Mouse (Mus musculus): ENCODE measurements around the gene Afdn.

Gene Afdn

DNA sequence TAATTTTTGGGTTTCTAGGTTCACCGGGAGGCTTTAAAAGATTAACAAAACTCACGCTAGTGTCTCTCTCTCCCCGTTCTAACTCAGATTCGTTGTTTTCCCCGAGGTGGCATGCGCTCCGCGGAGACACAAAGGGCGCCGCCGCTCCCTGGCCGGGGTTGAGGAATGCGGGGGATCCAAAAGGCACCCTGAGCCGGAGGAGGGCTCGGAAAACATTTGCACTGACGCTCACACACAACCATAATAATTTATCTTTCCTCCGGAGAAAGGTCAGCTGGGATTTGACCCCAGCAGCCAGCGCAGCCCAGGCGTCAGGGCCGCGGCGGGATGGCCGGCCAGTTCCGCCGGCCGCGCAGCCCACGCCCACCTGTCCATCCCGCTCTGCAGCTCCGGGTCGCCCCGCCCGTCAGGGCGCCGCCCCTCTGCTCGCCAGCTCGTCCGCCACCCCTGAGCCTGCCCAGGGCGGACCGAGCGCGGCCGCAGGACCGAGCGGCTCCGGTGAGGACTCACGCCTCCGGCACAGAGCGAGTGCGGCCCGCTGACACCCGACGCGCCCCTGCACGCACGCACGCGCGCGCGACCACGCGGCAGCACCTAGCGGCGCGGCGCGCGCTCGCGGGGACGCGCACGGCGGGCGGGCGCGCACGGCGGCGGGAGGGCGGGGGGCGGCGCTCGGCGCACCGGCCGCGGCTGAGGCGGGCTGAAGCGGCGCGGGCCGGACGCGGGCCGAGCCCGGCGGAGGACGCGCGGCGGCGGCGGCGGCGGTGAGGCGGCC is at the start of gene Afdn:
Gene Afdn, plus strand, starts transcription at position 687 of the 775 bp plus-strand sequence.
- in situ Hi-C loops (cut with MboI; ENCODE audit: low pct_unique_long_range_greater_than_20kb in 1 of 2, low sequenced_read_pairs in 2 of 2, unreplicated experiment in 1 of 2), result loop anchor here in 1 of 2 experiments (5.0 kb wide), 1 partner anchor 78 kb away; no protein-coding TSS in a partner anchor

DNA sequence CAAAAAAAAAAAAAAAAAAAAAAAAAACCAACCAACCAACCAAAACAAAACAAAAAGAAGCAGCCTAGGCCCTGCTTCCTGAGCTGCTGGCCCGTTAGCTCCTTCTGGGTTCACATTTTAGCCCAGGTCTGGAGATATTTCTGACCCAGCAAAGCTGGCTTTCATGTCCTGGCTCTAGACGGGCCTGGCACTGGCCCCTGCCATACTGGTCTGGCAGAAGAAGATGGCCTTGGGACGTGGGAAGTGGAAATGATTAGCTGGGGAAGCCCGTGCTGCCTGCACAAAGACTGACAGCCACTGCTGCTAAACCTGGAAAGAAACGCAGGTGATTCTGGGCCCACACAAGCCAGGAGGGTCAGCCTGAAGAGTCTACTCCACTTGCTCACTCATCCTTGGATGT is 49.2 kb upstream of the Afdn start:
- in situ Hi-C loops (cut with MboI; ENCODE audit: low pct_unique_long_range_greater_than_20kb in 1 of 2, low sequenced_read_pairs in 2 of 2, unreplicated experiment in 1 of 2), result no loop called here

DNA sequence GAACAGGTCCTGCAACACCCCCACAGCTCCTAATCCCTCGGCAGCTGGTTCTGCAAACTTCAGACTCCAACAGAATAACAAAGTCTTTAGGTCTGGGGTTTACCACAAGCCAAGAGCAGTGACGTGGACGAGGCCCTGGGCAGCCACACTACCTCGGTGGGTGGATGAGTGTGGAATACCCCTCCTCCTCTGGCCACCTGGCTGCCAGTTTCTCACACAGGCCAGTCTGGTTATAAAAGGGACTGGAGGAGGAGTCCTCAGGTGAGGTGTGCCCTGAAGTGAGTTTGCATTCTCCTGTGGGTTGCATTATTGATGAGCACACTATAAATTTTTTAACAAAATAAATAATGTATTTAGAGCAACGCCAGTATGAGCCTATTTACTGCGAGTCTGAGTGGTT is 48.2 kb upstream of the Afdn start:
- in situ Hi-C loops (cut with MboI; ENCODE audit: low pct_unique_long_range_greater_than_20kb in 1 of 2, low sequenced_read_pairs in 2 of 2, unreplicated experiment in 1 of 2), result no loop called here

DNA sequence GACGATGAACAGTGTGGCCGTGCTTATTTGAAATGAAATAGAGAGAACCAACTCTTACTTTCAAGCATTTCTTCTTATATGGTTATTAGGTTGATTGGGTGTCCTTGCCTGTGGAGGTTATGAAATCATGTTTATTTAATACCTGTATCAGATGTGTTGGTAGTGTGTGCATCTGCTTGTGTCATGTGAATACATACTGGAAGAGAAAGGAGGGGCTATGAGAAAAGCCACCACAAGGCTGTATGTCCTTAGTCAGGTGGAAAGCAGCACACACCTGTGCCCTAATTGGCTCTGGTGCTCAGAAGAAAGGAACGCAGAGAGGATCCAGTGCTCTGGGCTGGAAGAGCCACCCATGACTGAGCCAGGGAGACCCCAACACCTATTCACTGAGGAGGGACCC is 47.8 kb upstream of the Afdn start:
- in situ Hi-C loops (cut with MboI; ENCODE audit: low pct_unique_long_range_greater_than_20kb in 1 of 2, low sequenced_read_pairs in 2 of 2, unreplicated experiment in 1 of 2), result no loop called here

DNA sequence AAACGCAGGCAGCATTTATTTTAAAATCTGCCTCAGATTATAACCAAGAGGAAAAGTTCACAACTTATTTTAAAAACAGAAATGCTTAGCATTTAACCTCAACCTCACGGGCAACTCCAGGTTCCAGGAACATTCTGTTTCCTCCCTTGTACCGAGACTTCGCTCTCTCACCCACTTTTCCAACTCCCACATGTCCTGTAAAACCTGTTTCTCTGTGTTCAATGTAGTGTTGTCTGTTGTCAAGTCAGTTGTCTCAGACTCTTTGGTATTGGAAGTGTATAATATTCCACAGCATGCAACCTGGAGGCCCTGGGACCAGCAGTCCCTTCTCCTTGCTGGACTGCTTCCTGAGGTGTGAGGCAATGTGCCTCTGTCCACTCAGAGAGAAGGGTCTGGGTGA is 46.2 kb upstream of the Afdn start:
- in situ Hi-C loops (cut with MboI; ENCODE audit: low pct_unique_long_range_greater_than_20kb in 1 of 2, low sequenced_read_pairs in 2 of 2, unreplicated experiment in 1 of 2), result no loop called here

DNA sequence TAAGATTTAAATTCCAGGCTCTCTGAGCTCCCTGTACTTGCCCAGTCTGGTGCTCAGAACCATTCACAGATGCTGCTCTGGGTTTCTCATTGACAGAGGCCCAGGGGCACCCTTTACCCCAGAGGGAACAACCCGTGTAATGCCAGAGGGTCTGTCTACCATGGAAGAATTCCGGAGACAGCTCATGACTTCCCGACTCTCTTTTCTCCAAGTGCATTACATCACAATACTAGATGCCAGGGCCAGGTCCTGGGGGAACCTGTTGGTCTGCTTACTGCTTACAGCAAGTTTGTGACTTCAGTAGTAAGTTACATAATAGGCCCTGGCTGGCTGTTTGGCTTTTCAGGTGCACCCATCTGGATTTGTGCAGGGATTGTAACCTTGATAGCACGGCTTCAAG is 45.7 kb upstream of the Afdn start:
- in situ Hi-C loops (cut with MboI; ENCODE audit: low pct_unique_long_range_greater_than_20kb in 1 of 2, low sequenced_read_pairs in 2 of 2, unreplicated experiment in 1 of 2), result no loop called here

DNA sequence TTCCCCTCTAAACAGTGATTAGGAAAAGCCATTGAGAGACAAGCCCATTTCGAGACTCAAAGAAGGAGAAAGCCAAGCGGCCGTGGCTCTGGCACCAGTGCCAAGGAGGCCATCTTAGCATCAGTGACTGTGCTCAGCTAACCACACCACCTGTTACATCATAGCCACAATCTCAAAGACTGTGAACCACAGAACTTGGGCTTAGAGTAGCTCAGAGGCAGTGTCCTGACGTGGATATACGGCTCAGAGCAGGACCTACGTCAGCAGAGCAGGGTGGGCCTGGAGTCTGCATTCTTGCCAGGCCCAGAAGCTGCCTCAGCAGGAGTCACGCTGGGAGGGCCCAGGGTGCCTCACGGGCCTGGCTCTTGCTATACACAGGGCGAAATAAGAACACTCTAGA is 44.8 kb upstream of the Afdn start:
- in situ Hi-C loops (cut with MboI; ENCODE audit: low pct_unique_long_range_greater_than_20kb in 1 of 2, low sequenced_read_pairs in 2 of 2, unreplicated experiment in 1 of 2), result no loop called here

DNA sequence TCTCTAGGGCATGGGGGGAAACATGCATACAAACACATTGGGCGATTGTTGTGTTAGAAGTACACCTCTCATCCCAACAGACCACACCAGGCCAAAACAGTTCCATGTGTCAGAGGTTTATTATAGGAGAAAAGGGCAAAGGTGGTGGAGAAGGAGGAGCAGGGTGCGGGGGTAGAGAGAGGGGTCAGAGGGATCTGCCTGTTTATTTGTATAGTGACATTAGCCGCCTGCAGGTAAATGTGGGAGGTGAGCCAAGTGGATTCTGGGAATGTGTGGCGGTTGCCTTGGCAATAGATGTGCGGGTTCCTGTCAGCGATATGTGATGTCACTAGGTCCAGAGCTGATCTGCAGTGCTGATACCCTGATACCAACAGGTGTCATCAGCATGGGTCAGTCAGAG is 44.0 kb upstream of the Afdn start:
- in situ Hi-C loops (cut with MboI; ENCODE audit: low pct_unique_long_range_greater_than_20kb in 1 of 2, low sequenced_read_pairs in 2 of 2, unreplicated experiment in 1 of 2), result no loop called here

DNA sequence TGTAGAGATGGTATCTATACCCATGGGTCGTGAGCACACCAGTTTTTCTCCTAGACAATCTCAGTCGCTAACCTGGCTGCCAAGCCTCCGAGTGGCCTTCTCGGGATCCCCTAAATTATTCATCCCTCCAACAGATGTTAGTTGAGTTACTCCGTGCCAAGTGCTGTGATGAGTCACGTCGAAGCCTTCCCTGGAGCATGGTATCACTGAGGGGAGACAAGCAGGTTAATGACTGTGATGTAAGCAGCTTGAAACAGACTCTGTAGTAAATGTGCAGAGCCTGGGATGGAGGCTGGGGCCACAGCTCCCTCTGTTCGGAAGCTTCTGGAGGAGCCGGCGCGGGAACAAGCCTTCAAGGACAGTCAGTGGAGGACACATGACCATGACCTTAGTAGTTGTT is 42.9 kb upstream of the Afdn start:
- in situ Hi-C loops (cut with MboI; ENCODE audit: low pct_unique_long_range_greater_than_20kb in 1 of 2, low sequenced_read_pairs in 2 of 2, unreplicated experiment in 1 of 2), result no loop called here

DNA sequence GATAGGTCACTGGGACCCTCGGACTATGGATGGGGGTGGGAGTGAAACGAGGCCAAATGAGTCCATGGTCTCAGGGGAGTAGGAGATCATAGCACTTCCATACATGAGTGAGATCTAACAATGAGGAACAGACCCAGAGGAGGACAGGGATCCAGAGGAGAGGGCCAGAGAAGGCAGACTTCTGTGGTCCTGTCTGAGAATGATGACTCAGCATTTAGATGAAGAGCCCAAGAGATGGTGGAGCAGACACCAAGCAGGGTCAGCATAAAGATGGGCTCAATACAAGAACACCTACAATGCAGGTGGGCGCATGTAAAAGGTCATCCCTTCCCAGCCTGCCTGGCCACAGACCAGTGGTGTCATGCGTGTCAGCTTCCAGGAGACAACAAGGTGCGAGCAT is 40.2 kb upstream of the Afdn start:
- in situ Hi-C loops (cut with MboI; ENCODE audit: low pct_unique_long_range_greater_than_20kb in 1 of 2, low sequenced_read_pairs in 2 of 2, unreplicated experiment in 1 of 2), result no loop called here

DNA sequence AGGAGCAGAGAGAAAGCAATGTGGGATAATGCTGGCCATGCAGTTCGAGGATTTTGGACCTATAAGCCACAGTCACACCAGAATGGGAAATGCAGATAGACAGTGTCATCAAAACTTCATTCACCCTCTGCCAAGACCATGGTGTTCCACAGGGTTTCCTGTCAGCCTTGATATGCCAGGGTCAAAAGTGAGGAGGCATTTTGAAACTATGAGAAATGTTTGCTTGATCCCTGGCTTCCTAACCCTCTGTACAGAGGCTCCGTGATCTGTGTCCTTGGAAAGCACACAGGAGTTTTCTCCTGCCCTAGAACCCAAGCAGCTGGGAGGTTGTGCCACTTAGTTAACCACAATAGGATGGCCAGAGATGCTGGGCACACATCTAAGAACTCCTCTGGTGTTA is 39.0 kb upstream of the Afdn start:
- in situ Hi-C loops (cut with MboI; ENCODE audit: low pct_unique_long_range_greater_than_20kb in 1 of 2, low sequenced_read_pairs in 2 of 2, unreplicated experiment in 1 of 2), result no loop called here

DNA sequence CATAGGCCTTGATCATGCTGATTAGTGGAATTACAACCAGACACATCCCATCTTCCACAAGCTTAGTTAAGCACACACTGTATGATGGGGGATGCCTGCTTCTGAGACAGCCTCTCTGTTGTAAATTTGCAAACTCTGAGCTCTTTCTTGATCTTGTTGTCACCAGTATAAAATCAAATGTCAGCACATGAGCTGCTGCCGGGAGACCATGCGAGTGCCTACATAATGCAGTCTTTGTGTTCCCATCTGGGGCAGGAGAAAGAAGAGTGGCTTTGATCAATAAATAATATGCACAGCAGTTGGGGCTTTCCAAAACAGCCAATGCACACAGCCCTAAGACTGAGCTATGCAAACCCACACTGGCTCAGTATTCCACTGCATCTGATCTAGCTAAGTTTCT is 37.9 kb upstream of the Afdn start:
- in situ Hi-C loops (cut with MboI; ENCODE audit: low pct_unique_long_range_greater_than_20kb in 1 of 2, low sequenced_read_pairs in 2 of 2, unreplicated experiment in 1 of 2), result no loop called here

DNA sequence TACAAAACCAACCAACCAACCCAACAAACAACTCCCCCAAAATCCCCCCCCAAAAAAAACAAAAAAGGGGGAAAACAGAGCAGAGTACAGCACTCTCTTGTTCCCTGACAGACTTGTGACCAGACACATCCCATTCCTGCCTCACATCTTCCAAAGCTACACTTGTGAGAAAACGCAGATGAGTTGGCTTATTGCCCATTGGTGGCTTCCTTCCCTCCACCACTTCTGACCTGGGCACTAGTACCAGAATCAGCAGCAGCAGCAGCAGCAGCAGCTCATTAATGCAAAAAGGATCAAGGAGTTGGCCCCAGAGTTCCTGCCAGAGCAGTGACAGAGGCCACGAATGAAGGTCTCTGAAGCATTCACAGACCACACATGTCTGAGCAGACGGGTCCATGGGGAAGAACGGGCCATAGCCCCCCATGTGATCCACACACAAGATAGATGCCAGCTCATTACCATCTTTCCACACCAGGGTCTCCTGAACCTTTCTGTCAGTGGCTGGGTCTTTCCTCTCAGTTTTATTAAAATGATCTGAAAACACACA is 35.3 kb upstream of the Afdn start:
- in situ Hi-C loops (cut with MboI; ENCODE audit: low pct_unique_long_range_greater_than_20kb in 1 of 2, low sequenced_read_pairs in 2 of 2, unreplicated experiment in 1 of 2), result no loop called here

DNA sequence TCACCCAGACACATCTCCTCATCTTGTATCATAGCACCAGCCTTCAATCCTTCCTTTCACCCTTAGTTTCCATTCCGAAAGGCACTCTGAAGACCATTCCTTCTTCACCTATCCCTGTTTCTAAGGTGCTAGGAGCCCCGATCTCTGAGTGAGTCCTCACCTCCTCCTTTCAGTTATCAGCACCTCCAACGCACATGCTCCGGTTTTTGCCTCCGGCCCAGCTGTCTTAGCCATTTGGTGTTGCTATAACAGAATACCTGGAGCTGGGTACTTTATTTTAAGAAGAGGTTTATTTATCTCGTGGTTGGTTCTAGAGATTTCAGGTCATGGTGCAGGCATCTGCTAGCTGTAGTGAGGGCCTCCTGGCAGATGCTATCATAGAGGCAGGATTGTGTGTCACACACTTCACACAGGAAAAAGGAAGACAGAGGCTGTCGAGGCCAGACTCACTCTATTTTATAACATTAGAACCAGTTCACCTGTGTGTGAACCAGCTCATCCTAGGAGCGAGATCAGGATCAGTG is 33.4 kb upstream of the Afdn start:
- in situ Hi-C loops (cut with MboI; ENCODE audit: low pct_unique_long_range_greater_than_20kb in 1 of 2, low sequenced_read_pairs in 2 of 2, unreplicated experiment in 1 of 2), result no loop called here

DNA sequence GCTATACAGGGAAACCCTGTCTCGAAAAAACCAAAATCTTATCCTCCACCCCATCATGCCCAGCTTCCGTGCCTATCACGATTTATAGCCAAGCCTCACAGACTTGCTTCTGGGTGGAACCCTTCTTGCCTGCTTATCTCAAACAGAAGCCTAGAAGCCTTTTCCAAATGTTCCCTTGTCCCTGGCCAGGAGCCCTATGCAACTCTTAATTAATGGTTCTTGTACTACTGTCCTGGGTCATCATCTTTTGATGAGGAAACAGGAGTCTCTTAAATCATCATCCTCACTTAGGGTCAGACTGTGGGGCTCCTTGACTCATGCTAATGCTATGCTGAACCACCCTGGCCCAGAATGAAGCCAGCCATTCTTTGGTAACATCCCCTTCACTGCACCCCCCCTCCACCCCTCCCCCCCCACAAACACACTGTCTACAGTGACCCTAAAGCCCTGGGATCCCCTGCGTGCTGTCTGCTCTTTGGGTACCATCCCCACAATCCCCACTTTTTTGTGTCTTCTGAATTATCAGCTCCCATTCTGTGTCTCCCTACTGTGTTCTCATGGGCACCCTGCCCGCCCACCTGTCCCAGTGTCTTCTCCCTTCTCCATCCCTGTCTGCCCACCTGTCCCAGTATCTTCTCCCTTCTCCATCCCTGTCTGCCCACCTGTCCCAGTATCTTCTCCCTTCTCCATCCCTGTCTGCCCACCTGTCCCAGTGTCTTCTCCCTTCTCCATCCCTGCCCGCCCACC is 29.2 kb upstream of the Afdn start:
- in situ Hi-C loops (cut with MboI; ENCODE audit: low pct_unique_long_range_greater_than_20kb in 1 of 2, low sequenced_read_pairs in 2 of 2, unreplicated experiment in 1 of 2), result no loop called here

DNA sequence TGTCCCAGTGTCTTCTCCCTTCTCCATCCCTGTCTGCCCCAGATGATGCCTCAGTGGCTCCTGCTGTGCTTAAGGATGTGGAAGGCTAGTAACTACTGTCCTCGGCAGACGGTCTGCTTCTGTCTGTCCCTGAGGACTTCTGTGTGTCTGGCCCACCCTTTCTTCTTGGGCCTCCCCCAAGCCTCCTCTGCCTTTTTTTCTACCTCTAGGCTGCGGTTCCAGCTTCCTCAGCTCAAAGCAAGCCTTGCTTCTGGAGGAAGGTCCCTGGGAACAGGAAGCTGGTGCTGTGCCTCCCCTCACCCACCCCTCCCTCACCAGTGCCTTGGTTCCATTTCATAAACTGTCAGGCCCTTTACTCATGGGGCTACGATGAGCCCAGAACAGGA is 28.6 kb upstream of the Afdn start:
- in situ Hi-C loops (cut with MboI; ENCODE audit: low pct_unique_long_range_greater_than_20kb in 1 of 2, low sequenced_read_pairs in 2 of 2, unreplicated experiment in 1 of 2), result no loop called here

DNA sequence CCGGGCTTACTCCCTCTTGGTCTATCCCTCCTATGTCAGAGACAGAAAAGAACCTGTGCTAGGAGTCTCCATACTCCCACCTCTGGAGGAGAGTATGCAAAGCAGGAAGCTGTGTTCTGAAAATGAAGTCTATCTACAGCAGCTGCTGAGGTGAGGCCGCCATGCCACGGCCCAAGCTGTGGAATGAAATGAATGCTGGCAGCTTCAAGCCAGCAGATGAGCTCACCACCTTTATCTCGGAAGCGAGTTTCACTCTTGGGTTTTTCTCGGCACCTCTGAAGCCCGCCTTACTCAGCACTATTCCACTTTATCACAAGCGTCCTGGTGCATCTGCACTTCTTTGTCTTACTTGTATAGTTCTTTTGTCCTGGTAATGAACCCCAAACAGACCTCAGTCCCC is 27.7 kb upstream of the Afdn start:
- in situ Hi-C loops (cut with MboI; ENCODE audit: low pct_unique_long_range_greater_than_20kb in 1 of 2, low sequenced_read_pairs in 2 of 2, unreplicated experiment in 1 of 2), result no loop called here

DNA sequence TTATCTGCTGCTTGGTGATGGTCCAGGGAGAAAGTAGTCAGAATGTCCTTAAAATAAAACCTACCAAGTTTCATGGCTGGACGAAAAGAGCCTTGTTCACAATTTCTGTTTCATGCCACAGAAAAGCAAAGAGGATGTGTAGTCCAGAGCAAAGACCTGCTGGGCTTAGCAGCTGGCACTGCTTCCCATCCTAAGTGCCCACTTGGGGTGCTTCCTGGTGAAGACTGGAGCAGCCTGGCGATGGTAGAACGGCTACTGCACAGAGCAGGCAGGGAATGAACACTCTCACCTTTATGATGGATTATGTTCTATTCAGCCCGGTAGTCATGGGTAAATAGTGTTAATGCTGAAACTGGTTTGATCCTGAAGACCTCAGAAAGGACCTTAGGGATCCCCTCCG is 26.4 kb upstream of the Afdn start:
- in situ Hi-C loops (cut with MboI; ENCODE audit: low pct_unique_long_range_greater_than_20kb in 1 of 2, low sequenced_read_pairs in 2 of 2, unreplicated experiment in 1 of 2), result no loop called here

DNA sequence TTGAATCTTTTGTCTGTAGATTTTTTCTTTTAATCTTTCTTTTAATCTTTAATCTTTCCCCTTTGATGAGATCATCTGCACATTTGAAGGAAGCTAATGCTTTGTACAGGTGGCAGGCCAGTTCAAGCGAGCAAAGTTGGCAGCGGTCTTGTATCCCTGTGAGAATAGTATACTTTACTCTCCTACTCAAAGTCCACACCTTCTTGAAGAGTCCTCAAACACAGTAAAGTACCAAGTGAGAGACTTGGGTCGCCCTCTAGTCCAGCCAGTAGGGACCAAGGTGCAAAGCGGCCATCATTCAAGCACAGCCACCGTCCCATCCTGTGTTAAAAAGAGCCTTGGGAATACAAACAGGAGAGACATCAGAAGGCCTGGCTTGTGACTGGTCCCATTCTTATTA is 25.3 kb upstream of the Afdn start:
- in situ Hi-C loops (cut with MboI; ENCODE audit: low pct_unique_long_range_greater_than_20kb in 1 of 2, low sequenced_read_pairs in 2 of 2, unreplicated experiment in 1 of 2), result no loop called here
